Mouse (Mus musculus): ENCODE measurements around the gene Il1rl2.
"Not testable (repeated sequence)": the region's sequence is repeated elsewhere in the genome, so short reads cannot be mapped to it uniquely, and the experiment has no call there.

Il1rl2 gene

GRCm38 (mm10) chr1:40324457-40324856, at the start of gene Il1rl2:
TSS of gene Il1rl2 (plus strand) at chr1:40324610.
- DNase-seq (ENCODE audit: low spot score in 2 of 2): no peak

GRCm38 (mm10) chr1:40275285-40276013, 49.0 kb upstream of the Il1rl2 start:
- DNase-seq (ENCODE audit: low spot score in 2 of 2): no peak

GRCm38 (mm10) chr1:40277944-40278343, 46.5 kb upstream of the Il1rl2 start:
- no peak for DNase-seq (ENCODE audit: low spot score in 2 of 2)

GRCm38 (mm10) chr1:40278720-40279119, 45.7 kb upstream of the Il1rl2 start:
- DNase-seq (ENCODE audit: low spot score in 2 of 2): no peak

GRCm38 (mm10) chr1:40279182-40279743, 45.1 kb upstream of the Il1rl2 start:
- no peak for DNase-seq (ENCODE audit: low spot score in 2 of 2)

GRCm38 (mm10) chr1:40281950-40282349, 42.5 kb upstream of the Il1rl2 start:
- no peak for DNase-seq (ENCODE audit: low spot score in 2 of 2)

GRCm38 (mm10) chr1:40282394-40282793, 42.0 kb upstream of the Il1rl2 start:
- no peak for DNase-seq (ENCODE audit: low spot score in 2 of 2)

GRCm38 (mm10) chr1:40283995-40284394, 40.4 kb upstream of the Il1rl2 start:
- DNase-seq (ENCODE audit: low spot score in 2 of 2): no peak

GRCm38 (mm10) chr1:40290489-40291255, 33.7 kb upstream of the Il1rl2 start:
- no peak for DNase-seq (ENCODE audit: low spot score in 2 of 2)

- DNase-seq (ENCODE audit: low spot score in 2 of 2): no peak
These were observed 32.2 kb upstream of the Il1rl2 start for GRCm38 (mm10) chr1:40292231-40292630.

- DNase-seq (ENCODE audit: low spot score in 2 of 2): no peak
These were observed 30.5 kb upstream of the Il1rl2 start for GRCm38 (mm10) chr1:40293891-40294290.

- DNase-seq (ENCODE audit: low spot score in 2 of 2): no peak
These were observed 29.6 kb upstream of the Il1rl2 start for GRCm38 (mm10) chr1:40294824-40295223.

- DNase-seq (ENCODE audit: low spot score in 2 of 2): no peak
These were observed 26.4 kb upstream of the Il1rl2 start for GRCm38 (mm10) chr1:40298053-40298452.

- DNase-seq (ENCODE audit: low spot score in 2 of 2): no peak
These were observed 21.1 kb upstream of the Il1rl2 start for GRCm38 (mm10) chr1:40303179-40303866.

- DNase-seq (ENCODE audit: low spot score in 2 of 2): not testable (repeated sequence)
These were observed 20.1 kb upstream of the Il1rl2 start for GRCm38 (mm10) chr1:40304321-40304720.

- no peak for DNase-seq (ENCODE audit: low spot score in 2 of 2)
These were observed 18.3 kb upstream of the Il1rl2 start for GRCm38 (mm10) chr1:40306111-40306510.

- DNase-seq (ENCODE audit: low spot score in 2 of 2): no peak
These were observed 13.3 kb upstream of the Il1rl2 start for GRCm38 (mm10) chr1:40311123-40311522.

- no peak for DNase-seq (ENCODE audit: low spot score in 2 of 2)
These were observed 12.8 kb upstream of the Il1rl2 start for GRCm38 (mm10) chr1:40311625-40312024.

GRCm38 (mm10) chr1:40314016-40314415, 10.4 kb upstream of the Il1rl2 start:
- DNase-seq (ENCODE audit: low spot score in 2 of 2): no peak

GRCm38 (mm10) chr1:40317657-40318056, 6.8 kb upstream of the Il1rl2 start:
- DNase-seq (ENCODE audit: low spot score in 2 of 2): no peak

GRCm38 (mm10) chr1:40321824-40322223, 2.6 kb upstream of the Il1rl2 start:
- DNase-seq (ENCODE audit: low spot score in 2 of 2): no peak

- no peak for DNase-seq (ENCODE audit: low spot score in 2 of 2)
These were observed 1.9 kb upstream of the Il1rl2 start for GRCm38 (mm10) chr1:40322543-40322942.
